Mouse (Mus musculus): Measurements from ENCODE around the gene Gzmg. TPM values are rescaled to one million over a fixed set of nuclear protein-coding genes. Genes with fewer than 3 reads are reported as not detected.

Gzmg gene
- not detected in 2 replicates for polyA plus RNA-seq (2012; rRNA removed)

GRCm38 (mm10) chr14:56159479-56159878 is at the start of gene Gzmg:
Gene Gzmg (minus strand): TSS chr14:56159579.

GRCm38 (mm10) chr14:56174499-56174898 is 15.1 kb upstream of the Gzmg start, which contains the start of gene Gzmn:
Gene Gzmn (minus strand): TSS chr14:56174599.

GRCm38 (mm10) chr14:56132508-56132907 is 26.9 kb downstream of the Gzmg start, which contains the start of gene Gzmd:
Gene Gzmd (minus strand): TSS chr14:56132608.

GRCm38 (mm10) chr14:56120525-56120924 is 38.9 kb downstream of the Gzmg start, which contains the start of gene Gzme:
Gene Gzme (minus strand): TSS chr14:56120625.

Other genes starting within 250 kb of the Gzmg start
- gene Cma1, start 214.9 kb downstream of the Gzmg start, polyA plus RNA-seq (2012; rRNA removed), result 0.65 and 0.70 TPM in 2 replicates
- not detected in 2 replicates for gene Cma2, start 208.6 kb downstream of the Gzmg start, polyA plus RNA-seq (2012; rRNA removed)
- gene Mcpt1, start 141.6 kb downstream of the Gzmg start, polyA plus RNA-seq (2012; rRNA removed), result 0.02 and 0.08 TPM in 2 replicates
- gene Mcpt9, start 129.1 kb downstream of the Gzmg start, polyA plus RNA-seq (2012; rRNA removed), result not detected in 2 replicates
- 0.16 and 0.21 TPM in 2 replicates for gene Mcpt2, start 117.5 kb downstream of the Gzmg start, polyA plus RNA-seq (2012; rRNA removed)
- 0.03 and 0.10 TPM in 2 replicates for gene Mcpt4, start 97.3 kb downstream of the Gzmg start, polyA plus RNA-seq (2012; rRNA removed)
- 1.8 and 2.4 TPM in 2 replicates for gene Mcpt8, start 74.3 kb downstream of the Gzmg start, polyA plus RNA-seq (2012; rRNA removed)
- gene Ctsg, start 57.0 kb downstream of the Gzmg start, polyA plus RNA-seq (2012; rRNA removed), result 47.4 and 61.1 TPM in 2 replicates
- gene Gzme, start 39.0 kb downstream of the Gzmg start, polyA plus RNA-seq (2012; rRNA removed), result not detected in 2 replicates
- not detected in 2 replicates for gene Gzmd, start 27.0 kb downstream of the Gzmg start, polyA plus RNA-seq (2012; rRNA removed)
- gene Gzmn, start 15.0 kb upstream of the Gzmg start, polyA plus RNA-seq (2012; rRNA removed), result not detected in 2 replicates
- not detected in 2 replicates for gene Gzmf, start 51.8 kb upstream of the Gzmg start, polyA plus RNA-seq (2012; rRNA removed)
- 0.10 TPM in 1 of 2 replicates, not detected in the other for gene Gzmc, start 75.1 kb upstream of the Gzmg start, polyA plus RNA-seq (2012; rRNA removed)
- 2.3 and 4.8 TPM in 2 replicates for gene Gzmb, start 102.7 kb upstream of the Gzmg start, polyA plus RNA-seq (2012; rRNA removed)
- not detected in 2 replicates for gene Atp12a, start 205.5 kb upstream of the Gzmg start, polyA plus RNA-seq (2012; rRNA removed)
- gene Rnf17, start 243.0 kb upstream of the Gzmg start, polyA plus RNA-seq (2012; rRNA removed), result 0.20 and 0.43 TPM in 2 replicates

All from liver, embryonic 18 days (tissue).